ENCODE assay signal across 12 mouse cellular contexts in the genomic region with DNA sequence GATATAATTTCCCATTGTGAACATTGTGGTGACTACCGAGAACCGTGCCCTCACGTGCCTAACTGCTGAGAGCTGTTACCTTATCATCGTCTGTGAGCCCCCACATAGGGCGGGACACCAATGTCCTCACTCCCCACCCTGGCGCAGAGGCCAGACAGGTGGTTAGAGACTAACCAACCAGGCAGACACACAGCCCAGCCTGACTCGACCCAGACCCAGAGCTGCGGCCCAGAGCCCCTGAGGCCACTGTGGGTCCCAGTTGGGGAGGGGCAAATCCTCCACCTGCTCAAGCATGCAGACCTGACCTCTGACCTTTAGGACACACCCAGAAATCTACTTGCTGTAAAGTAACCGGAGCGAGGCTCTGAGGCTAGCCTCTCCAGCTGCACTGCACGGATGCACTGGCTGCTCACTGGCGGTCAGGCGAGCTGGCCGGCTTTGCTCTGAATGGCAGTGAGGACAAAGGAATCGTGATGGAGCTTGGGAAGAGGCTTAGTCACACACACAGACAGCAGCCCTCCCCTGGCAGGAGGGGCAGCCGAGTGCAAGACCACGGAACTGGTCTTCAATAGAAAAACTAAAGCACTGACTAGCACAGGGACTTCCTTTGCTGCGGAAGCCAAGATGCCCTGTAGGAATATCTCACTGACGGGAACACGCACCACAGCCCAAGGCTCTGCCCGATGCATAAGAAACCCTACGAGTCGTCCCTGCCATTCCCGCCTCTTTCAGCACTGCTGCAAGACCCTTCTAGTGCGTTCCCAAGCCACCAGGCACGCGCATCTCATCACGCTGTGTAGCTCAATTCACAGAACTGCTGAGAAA. TPM values are rescaled to one million over a fixed set of nuclear protein-coding genes. Genes with fewer than 3 reads are reported as not detected.
A peak's percentile ranks its signal among the peaks of the same experiment; 100 is the strongest.
DNase-seq lines count a peak whose midpoint lies in the region; ATAC-seq and TF ChIP-seq lines count a peak whose summit lies in the region.
"Had no signal": no experiment of that assay in that cellular context is flagged by ENCODE, and none has a peak within 500 bp of the region (broad histone marks: within the 10 kb centered on the region; RNA-seq: fewer than 3 reads in every experiment).

No protein-coding gene starts in this region.

- H3K4me1 ChIP-seq in spleen, adult 2 months (ENCODE audit: control insufficient read depth, insufficient read depth, insufficient read length) = peaks cover 49% of the 10 kb centered on the region
- H3K4me1 ChIP-seq in forebrain, embryonic 16.5 days (replicated peaks; ENCODE audit: control insufficient read depth, insufficient read depth, low read length) = peaks cover 12% of the 10 kb centered on the region
- H3K4me1 ChIP-seq in midbrain, embryonic 11.5 days (ENCODE audit: control insufficient read depth, insufficient read depth, low read length) = peaks cover 20% of the 10 kb centered on the region
- H3K4me1 ChIP-seq in heart, embryonic 10.5 days = peaks cover 33% of the 10 kb centered on the region

- no peak overlapping the region for H3K4me3 ChIP-seq in spleen, adult 2 months (ENCODE audit: extremely low read depth, insufficient read depth, insufficient read length)
- H3K4me3 ChIP-seq in forebrain, embryonic 16.5 days (replicated peaks; ENCODE audit: low read length) = no peak overlapping the region
- no peak overlapping the region for H3K4me3 ChIP-seq in midbrain, embryonic 11.5 days (ENCODE audit: low read depth, low read length)
- no peak overlapping the region for H3K4me3 ChIP-seq in heart, embryonic 10.5 days
- H3K4me3 ChIP-seq: embryonic facial prominence, embryonic 15.5 days had no signal

- 91% methylated on average over 28 of the region's 28 CpGs for WGBS in spleen, adult 2 months
- WGBS in forebrain, embryonic 16.5 days = 33% methylated on average over 28 of the region's 28 CpGs
- 35% methylated on average over 28 of the region's 28 CpGs for WGBS in midbrain, embryonic 11.5 days
- WGBS in heart, embryonic 10.5 days = 91% methylated on average over 28 of the region's 28 CpGs

- no peak for DNase-seq in spleen, adult 2 months (ENCODE audit: low read depth in 1 of 2, low spot score in 2 of 2)
- DNase-seq in spleen, adult 12 weeks (ENCODE audit: low spot score) = no peak
- peak; percentile 95 for DNase-seq in midbrain, embryonic 11.5 days (ENCODE audit: low spot score, missing footprints)
- no peak for DNase-seq in natural killer cell, adult 2 months (ENCODE audit: low spot score in 2 of 2)
- DNase-seq in urinary bladder, postnatal 25 days (ENCODE audit: low spot score) = no peak
- no peak for DNase-seq in urinary bladder, postnatal 36 days (ENCODE audit: low spot score in 2 of 2)
- DNase-seq in heart, embryonic 10.5 days (ENCODE audit: low spot score) = no peak
- DNase-seq: gastrocnemius, postnatal 25 days; kidney, adult 18-20 months had no signal

- no peak overlapping the region for H3K4me2 ChIP-seq in forebrain, embryonic 16.5 days (ENCODE audit: low read length)
- H3K4me2 ChIP-seq in midbrain, embryonic 11.5 days = no peak overlapping the region
- H3K4me2 ChIP-seq: embryonic facial prominence, embryonic 15.5 days had no signal

- 0 out of 2 replicates have a peak overlapping the region, but pooled peaks have one; percentile 19 for H3K9ac ChIP-seq in forebrain, embryonic 16.5 days (replicated peaks; ENCODE audit: low read depth, low read length)
- H3K9ac ChIP-seq in midbrain, embryonic 11.5 days (ENCODE audit: low read length) = peak overlapping the region; percentile 49
- H3K9ac ChIP-seq: embryonic facial prominence, embryonic 15.5 days had no signal

- TF ChIP-seq CTCF in spleen, adult 2 months (IDR thresholded peaks at IDR 0.05; ENCODE audit: extremely low read depth, insufficient read depth, insufficient read length, insufficient replicate concordance) = no peak

- H3K27me3 ChIP-seq in spleen, adult 2 months (ENCODE audit: control insufficient read depth, insufficient read depth, low read length) = no peaks in the 10 kb centered on the region
- H3K27me3 ChIP-seq in forebrain, embryonic 16.5 days (replicated peaks; ENCODE audit: control insufficient read depth, insufficient read depth, low read length) = no peaks in the 10 kb centered on the region
- no peaks in the 10 kb centered on the region for H3K27me3 ChIP-seq in midbrain, embryonic 11.5 days (ENCODE audit: control insufficient read depth, insufficient read depth, low read length)
- no peaks in the 10 kb centered on the region for H3K27me3 ChIP-seq in heart, embryonic 10.5 days (ENCODE audit: insufficient read depth, poor library complexity, severe bottlenecking)
- H3K27me3 ChIP-seq: CH12.LX; embryonic facial prominence, embryonic 15.5 days had no signal

- peaks cover 31% of the 10 kb centered on the region for H3K36me3 ChIP-seq in spleen, adult 2 months (ENCODE audit: control insufficient read depth, insufficient read depth, low read length)
- H3K36me3 ChIP-seq in forebrain, embryonic 16.5 days (ENCODE audit: control insufficient read depth, insufficient read depth) = peaks cover 58% of the 10 kb centered on the region
- H3K36me3 ChIP-seq in midbrain, embryonic 11.5 days (ENCODE audit: control insufficient read depth, insufficient read depth, low read length) = peaks cover 51% of the 10 kb centered on the region
- H3K36me3 ChIP-seq in heart, embryonic 10.5 days = peaks cover 82% of the 10 kb centered on the region

- peak; percentile 66 for ATAC-seq in forebrain, embryonic 16.5 days
- ATAC-seq in midbrain, embryonic 11.5 days (ENCODE audit: low FRiP score) = peak; percentile 92

- no peaks in the 10 kb centered on the region for H3K9me3 ChIP-seq in forebrain, embryonic 16.5 days (ENCODE audit: control insufficient read depth, low read length)
- H3K9me3 ChIP-seq in midbrain, embryonic 11.5 days (ENCODE audit: control insufficient read depth, low read length) = no peaks in the 10 kb centered on the region
- H3K9me3 ChIP-seq in heart, embryonic 10.5 days = no peaks in the 10 kb centered on the region
- H3K9me3 ChIP-seq: embryonic facial prominence, embryonic 15.5 days had no signal

- TF ChIP-seq POLR2A in spleen, adult 2 months (IDR thresholded peaks at IDR 0.05; ENCODE audit: low read depth, low read length) = no peak

- peak overlapping the region; percentile 92 for H3K27ac ChIP-seq in spleen, adult 2 months (ENCODE audit: insufficient read depth, low read length)
- peak overlapping the region; percentile 5; the same call in 1 of the 2 replicates for H3K27ac ChIP-seq in forebrain, embryonic 16.5 days (ENCODE audit: low read length)
- H3K27ac ChIP-seq in midbrain, embryonic 11.5 days (ENCODE audit: low read depth, low read length) = peak overlapping the region; percentile 80
- H3K27ac ChIP-seq in heart, embryonic 10.5 days = no peak overlapping the region
- H3K27ac ChIP-seq: embryonic facial prominence, embryonic 15.5 days had no signal

RNA-seq across cellular contexts. Expression of a gene that starts 8.7 kb away (rescaled TPM):
- polyA plus RNA-seq in spleen, adult 2 months (2012; rRNA removed) = 103 and 151 TPM in 2 replicates
- 1.8 and 2.7 TPM in 2 replicates for polyA plus RNA-seq in forebrain, embryonic 16.5 days (2015; fragmentation: Nextera tagmentation; extraction: Ambion mirVana)
- 2.0 and 3.1 TPM in 2 replicates for polyA plus RNA-seq in midbrain, embryonic 11.5 days (2014; fragmentation: Nextera tagmentation; extraction: Ambion mirVana)
- 0.96 and 2.2 TPM in 2 replicates for polyA plus RNA-seq in heart, embryonic 10.5 days (2016; fragmentation: Nextera tagmentation; extraction: Ambion mirVana)

RNA-seq across cellular contexts. Expression of a gene that starts 54.3 kb away (rescaled TPM):
- polyA plus RNA-seq in spleen, adult 2 months (2012; rRNA removed) = 6.4 and 7.7 TPM in 2 replicates
- polyA plus RNA-seq in forebrain, embryonic 16.5 days (2015; fragmentation: Nextera tagmentation; extraction: Ambion mirVana) = 11.6 and 12.5 TPM in 2 replicates
- 6.6 and 7.4 TPM in 2 replicates for polyA plus RNA-seq in midbrain, embryonic 11.5 days (2014; fragmentation: Nextera tagmentation; extraction: Ambion mirVana)
- 5.4 and 6.3 TPM in 2 replicates for polyA plus RNA-seq in heart, embryonic 10.5 days (2016; fragmentation: Nextera tagmentation; extraction: Ambion mirVana)

Comparison
In these comparisons a context has a peak if more than half of its experiments do, and no peak if none do; other contexts are left out.
1. RNA of a gene that starts 8.7 kb away (polyA plus RNA-seq): 103 to 151 TPM in spleen, adult 2 months; 2.0 to 3.1 TPM in midbrain, embryonic 11.5 days, 0.96 to 2.2 TPM in heart, embryonic 10.5 days and 1.8 to 2.7 TPM in forebrain, embryonic 16.5 days; every median in the first group is over 10 times any median in the second.